Mouse (Mus musculus): ENCODE results near the gene Fgf22. TPM values are rescaled to one million over a fixed set of nuclear protein-coding genes. Genes with fewer than 3 reads are reported as not detected.

Gene Fgf22
- total and polyA plus RNA-seq, 2 experiments: not detected

- TF ChIP-seq POLR2A (IDR thresholded peaks at IDR 0.05; ENCODE audit: extremely low read depth, insufficient read depth, low read length) (no peak), CTCF (IDR thresholded peaks at IDR 0.05; ENCODE audit: low read depth, low read length) (no peak)
- H3K9ac ChIP-seq (ENCODE audit: low read depth, low read length): no peak overlapping the region
- 64% methylated on average over 11 of the region's 11 CpGs for WGBS
- peaks cover 15% of the 10 kb centered on the region for H3K4me1 ChIP-seq (ENCODE audit: control insufficient read depth, insufficient read depth, low read length)
- no peak overlapping the region for H3K4me3 ChIP-seq (ENCODE audit: insufficient read depth, low read depth, low read length)
- no peaks in the 10 kb centered on the region for H3K79me2 ChIP-seq (ENCODE audit: control insufficient read depth, insufficient read depth, low read length)
- H3K27ac ChIP-seq (replicated peaks; ENCODE audit: insufficient read depth, low read depth, low read length): no peak overlapping the region
- no peaks in the 10 kb centered on the region for H3K36me3 ChIP-seq (ENCODE audit: control insufficient read depth, insufficient read depth, low read length)
- DNase-seq (ENCODE audit: extremely low read depth, low read depth, low spot score): no peak
- H3K27me3 ChIP-seq (ENCODE audit: control insufficient read depth, insufficient read depth, low read length): no peaks in the 10 kb centered on the region
These were observed 50.8 kb downstream of the Fgf22 start for GRCm38 (mm10) chr10:79805636-79806035.

GRCm38 (mm10) chr10:79806331-79806730, 51.5 kb downstream of the Fgf22 start:
- Histone ChIP-seq H3K27ac (replicated peaks; ENCODE audit: insufficient read depth, low read depth, low read length) (no peak overlapping the region), H3K4me3 (ENCODE audit: insufficient read depth, low read depth, low read length) (no peak overlapping the region), H3K4me1 (ENCODE audit: control insufficient read depth, insufficient read depth, low read length) (peaks cover 15% of the 10 kb centered on the region), H3K36me3 (ENCODE audit: control insufficient read depth, insufficient read depth, low read length) (no peaks in the 10 kb centered on the region), H3K79me2 (ENCODE audit: control insufficient read depth, insufficient read depth, low read length) (no peaks in the 10 kb centered on the region), H3K9ac (ENCODE audit: low read depth, low read length) (no peak overlapping the region), H3K27me3 (ENCODE audit: control insufficient read depth, insufficient read depth, low read length) (no peaks in the 10 kb centered on the region)
- WGBS: 88% methylated on average over 9 of the region's 9 CpGs
- no peak for DNase-seq (ENCODE audit: extremely low read depth, low read depth, low spot score)
- TF ChIP-seq POLR2A (IDR thresholded peaks at IDR 0.05; ENCODE audit: extremely low read depth, insufficient read depth, low read length) (no peak), CTCF (IDR thresholded peaks at IDR 0.05; ENCODE audit: low read depth, low read length) (no peak)

- H3K9ac ChIP-seq (ENCODE audit: low read depth, low read length): no peak overlapping the region
- 81% methylated on average over 10 of the region's 10 CpGs for WGBS
- H3K4me3 ChIP-seq (ENCODE audit: insufficient read depth, low read depth, low read length): no peak overlapping the region
- peaks cover 10% of the 10 kb centered on the region for H3K4me1 ChIP-seq (ENCODE audit: control insufficient read depth, insufficient read depth, low read length)
- no peaks in the 10 kb centered on the region for H3K79me2 ChIP-seq (ENCODE audit: control insufficient read depth, insufficient read depth, low read length)
- H3K27ac ChIP-seq (replicated peaks; ENCODE audit: insufficient read depth, low read depth, low read length): no peak overlapping the region
- no peak for DNase-seq (ENCODE audit: extremely low read depth, low read depth, low spot score)
- TF ChIP-seq CTCF (IDR thresholded peaks at IDR 0.05; ENCODE audit: low read depth, low read length) (no peak), POLR2A (IDR thresholded peaks at IDR 0.05; ENCODE audit: extremely low read depth, insufficient read depth, low read length) (no peak)
- H3K27me3 ChIP-seq (ENCODE audit: control insufficient read depth, insufficient read depth, low read length): no peaks in the 10 kb centered on the region
- no peaks in the 10 kb centered on the region for H3K36me3 ChIP-seq (ENCODE audit: control insufficient read depth, insufficient read depth, low read length)
These were observed 52.1 kb downstream of the Fgf22 start for GRCm38 (mm10) chr10:79806972-79807371.

GRCm38 (mm10) chr10:79807826-79808225, 53.0 kb downstream of the Fgf22 start:
- H3K4me3 ChIP-seq (ENCODE audit: insufficient read depth, low read depth, low read length): no peak overlapping the region
- TF ChIP-seq POLR2A (IDR thresholded peaks at IDR 0.05; ENCODE audit: extremely low read depth, insufficient read depth, low read length) (no peak), CTCF (IDR thresholded peaks at IDR 0.05; ENCODE audit: low read depth, low read length) (no peak)
- H3K9ac ChIP-seq (ENCODE audit: low read depth, low read length): no peak overlapping the region
- no peaks in the 10 kb centered on the region for H3K27me3 ChIP-seq (ENCODE audit: control insufficient read depth, insufficient read depth, low read length)
- no peaks in the 10 kb centered on the region for H3K79me2 ChIP-seq (ENCODE audit: control insufficient read depth, insufficient read depth, low read length)
- no peak for DNase-seq (ENCODE audit: extremely low read depth, low read depth, low spot score)
- H3K36me3 ChIP-seq (ENCODE audit: control insufficient read depth, insufficient read depth, low read length): no peaks in the 10 kb centered on the region
- H3K27ac ChIP-seq (replicated peaks; ENCODE audit: insufficient read depth, low read depth, low read length): no peak overlapping the region
- peaks cover 4% of the 10 kb centered on the region for H3K4me1 ChIP-seq (ENCODE audit: control insufficient read depth, insufficient read depth, low read length)
- WGBS: 78% methylated on average over 11 of the region's 11 CpGs

Other genes starting within 250 kb of the Fgf22 start
Only the 30 nearest of the 33 such genes appear.
- gene Plpp2, start 221.3 kb upstream of the Fgf22 start, total RNA-seq (2014; rRNA removed): 16.2 and 32.2 TPM in 2 replicates
- gene Plpp2, start 221.3 kb upstream of the Fgf22 start, polyA plus RNA-seq (2012; rRNA removed): 29.9 and 33.7 TPM in 2 replicates
- gene Mier2, start 199.9 kb upstream of the Fgf22 start, total RNA-seq (2014; rRNA removed): 5.9 and 8.2 TPM in 2 replicates
- gene Mier2, start 199.9 kb upstream of the Fgf22 start, polyA plus RNA-seq (2012; rRNA removed): 22.2 and 35.3 TPM in 2 replicates
- not detected in 2 replicates for gene Theg, start 167.7 kb upstream of the Fgf22 start, total RNA-seq (2014; rRNA removed)
- gene Theg, start 167.7 kb upstream of the Fgf22 start, polyA plus RNA-seq (2012; rRNA removed): not detected in 2 replicates
- gene C2cd4c, start 141.1 kb upstream of the Fgf22 start, total RNA-seq (2014; rRNA removed): not detected in 2 replicates
- gene C2cd4c, start 141.1 kb upstream of the Fgf22 start, polyA plus RNA-seq (2012; rRNA removed): 0.06 and 0.10 TPM in 2 replicates
- gene Shc2, start 117.2 kb upstream of the Fgf22 start, total RNA-seq (2014; rRNA removed): 0.07 and 0.09 TPM in 2 replicates
- gene Shc2, start 117.2 kb upstream of the Fgf22 start, polyA plus RNA-seq (2012; rRNA removed): 0.07 and 0.10 TPM in 2 replicates
- not detected in 2 replicates for gene Odf3l2, start 109.3 kb upstream of the Fgf22 start, total RNA-seq (2014; rRNA removed)
- not detected in 2 replicates for gene Odf3l2, start 109.3 kb upstream of the Fgf22 start, polyA plus RNA-seq (2012; rRNA removed)
- gene Madcam1, start 90.5 kb upstream of the Fgf22 start, total RNA-seq (2014; rRNA removed): 0.60 TPM in 1 of 2 replicates, not detected in the other
- gene Madcam1, start 90.5 kb upstream of the Fgf22 start, polyA plus RNA-seq (2012; rRNA removed): not detected in 2 replicates
- 18.2 and 24.4 TPM in 2 replicates for gene Tpgs1, start 85.7 kb upstream of the Fgf22 start, total RNA-seq (2014; rRNA removed)
- 48.5 and 58.9 TPM in 2 replicates for gene Tpgs1, start 85.7 kb upstream of the Fgf22 start, polyA plus RNA-seq (2012; rRNA removed)
- gene Cdc34, start 72.9 kb upstream of the Fgf22 start, total RNA-seq (2014; rRNA removed): 82.1 and 91.1 TPM in 2 replicates
- gene Cdc34, start 72.9 kb upstream of the Fgf22 start, polyA plus RNA-seq (2012; rRNA removed): 215 and 222 TPM in 2 replicates
- gene Gzmm, start 66.1 kb upstream of the Fgf22 start, total RNA-seq (2014; rRNA removed): 0.09 and 0.34 TPM in 2 replicates
- 0.09 and 0.37 TPM in 2 replicates for gene Gzmm, start 66.1 kb upstream of the Fgf22 start, polyA plus RNA-seq (2012; rRNA removed)
- 652 and 839 TPM in 2 replicates for gene Bsg, start 50.6 kb upstream of the Fgf22 start, total RNA-seq (2014; rRNA removed)
- 523 and 643 TPM in 2 replicates for gene Bsg, start 50.6 kb upstream of the Fgf22 start, polyA plus RNA-seq (2012; rRNA removed)
- gene Hcn2, start 38.4 kb upstream of the Fgf22 start, total RNA-seq (2014; rRNA removed): 0.09 and 0.13 TPM in 2 replicates
- 0.45 and 0.67 TPM in 2 replicates for gene Hcn2, start 38.4 kb upstream of the Fgf22 start, polyA plus RNA-seq (2012; rRNA removed)
- gene Polrmt, start 8.5 kb upstream of the Fgf22 start, total RNA-seq (2014; rRNA removed): 7.7 and 12.8 TPM in 2 replicates
- gene Polrmt, start 8.5 kb upstream of the Fgf22 start, polyA plus RNA-seq (2012; rRNA removed): 32.7 and 42.4 TPM in 2 replicates
- gene Rnf126, start 11.9 kb downstream of the Fgf22 start, total RNA-seq (2014; rRNA removed): 7.6 and 11.7 TPM in 2 replicates
- gene Rnf126, start 11.9 kb downstream of the Fgf22 start, polyA plus RNA-seq (2012; rRNA removed): 65.1 and 70.6 TPM in 2 replicates
- 0.09 and 0.27 TPM in 2 replicates for gene Fstl3, start 22.2 kb downstream of the Fgf22 start, total RNA-seq (2014; rRNA removed)
- 0.18 and 0.60 TPM in 2 replicates for gene Fstl3, start 22.2 kb downstream of the Fgf22 start, polyA plus RNA-seq (2012; rRNA removed)
- gene Prss57, start 35.9 kb downstream of the Fgf22 start, total RNA-seq (2014; rRNA removed): not detected in 2 replicates
- not detected in 2 replicates for gene Prss57, start 35.9 kb downstream of the Fgf22 start, polyA plus RNA-seq (2012; rRNA removed)
- gene Palm, start 38.5 kb downstream of the Fgf22 start, total RNA-seq (2014; rRNA removed): 0.81 and 0.92 TPM in 2 replicates
- gene Palm, start 38.5 kb downstream of the Fgf22 start, polyA plus RNA-seq (2012; rRNA removed): 1.9 and 3.0 TPM in 2 replicates
- gene Misp, start 65.9 kb downstream of the Fgf22 start, total RNA-seq (2014; rRNA removed): 0.18 and 0.40 TPM in 2 replicates
- gene Misp, start 65.9 kb downstream of the Fgf22 start, polyA plus RNA-seq (2012; rRNA removed): 0.16 and 0.51 TPM in 2 replicates
- gene Ptbp1, start 99.4 kb downstream of the Fgf22 start, total RNA-seq (2014; rRNA removed): 43.9 and 86.1 TPM in 2 replicates
- gene Ptbp1, start 99.4 kb downstream of the Fgf22 start, polyA plus RNA-seq (2012; rRNA removed): 77.6 and 103 TPM in 2 replicates
- gene Prtn3, start 119.4 kb downstream of the Fgf22 start, total RNA-seq (2014; rRNA removed): 0.40 TPM in 1 of 2 replicates, not detected in the other
- gene Prtn3, start 119.4 kb downstream of the Fgf22 start, polyA plus RNA-seq (2012; rRNA removed): 0.20 and 1.1 TPM in 2 replicates
- gene Plppr3, start 119.6 kb downstream of the Fgf22 start, total RNA-seq (2014; rRNA removed): under 0.01 TPM in 1 of 2 replicates, not detected in the other
- 0.38 and 0.47 TPM in 2 replicates for gene Plppr3, start 119.6 kb downstream of the Fgf22 start, polyA plus RNA-seq (2012; rRNA removed)
- 0.20 TPM in 1 of 2 replicates, not detected in the other for gene Elane, start 131.2 kb downstream of the Fgf22 start, total RNA-seq (2014; rRNA removed)
- gene Elane, start 131.2 kb downstream of the Fgf22 start, polyA plus RNA-seq (2012; rRNA removed): 0.12 and 0.15 TPM in 2 replicates
- gene Cfd, start 135.8 kb downstream of the Fgf22 start, total RNA-seq (2014; rRNA removed): 5.7 and 11.3 TPM in 2 replicates
- 0.37 and 0.98 TPM in 2 replicates for gene Cfd, start 135.8 kb downstream of the Fgf22 start, polyA plus RNA-seq (2012; rRNA removed)
- gene Med16, start 153.8 kb downstream of the Fgf22 start, total RNA-seq (2014; rRNA removed): 5.9 and 8.2 TPM in 2 replicates
- 29.9 and 30.6 TPM in 2 replicates for gene Med16, start 153.8 kb downstream of the Fgf22 start, polyA plus RNA-seq (2012; rRNA removed)
- gene Gm26602, start 155.8 kb downstream of the Fgf22 start, total RNA-seq (2014; rRNA removed): not detected in 2 replicates
- gene Gm26602, start 155.8 kb downstream of the Fgf22 start, polyA plus RNA-seq (2012; rRNA removed): not detected in 2 replicates
- 0.18 and 0.60 TPM in 2 replicates for gene Kiss1r, start 161.9 kb downstream of the Fgf22 start, total RNA-seq (2014; rRNA removed)
- 1.5 and 1.9 TPM in 2 replicates for gene Kiss1r, start 161.9 kb downstream of the Fgf22 start, polyA plus RNA-seq (2012; rRNA removed)
- gene R3hdm4, start 166.1 kb downstream of the Fgf22 start, total RNA-seq (2014; rRNA removed): 12.4 and 15.5 TPM in 2 replicates
- gene R3hdm4, start 166.1 kb downstream of the Fgf22 start, polyA plus RNA-seq (2012; rRNA removed): 78.8 and 80.0 TPM in 2 replicates
- 0.37 and 0.74 TPM in 2 replicates for gene Arid3a, start 172.0 kb downstream of the Fgf22 start, total RNA-seq (2014; rRNA removed)
- 0.69 and 1.7 TPM in 2 replicates for gene Arid3a, start 172.0 kb downstream of the Fgf22 start, polyA plus RNA-seq (2012; rRNA removed)
- gene Wdr18, start 205.1 kb downstream of the Fgf22 start, total RNA-seq (2014; rRNA removed): 24.8 TPM in 2 replicates
- 59.8 and 63.3 TPM in 2 replicates for gene Wdr18, start 205.1 kb downstream of the Fgf22 start, polyA plus RNA-seq (2012; rRNA removed)
- 0.18 TPM in 1 of 2 replicates, not detected in the other for gene Grin3b, start 215.6 kb downstream of the Fgf22 start, total RNA-seq (2014; rRNA removed)
- 0.45 TPM in 2 replicates for gene Grin3b, start 215.6 kb downstream of the Fgf22 start, polyA plus RNA-seq (2012; rRNA removed)

Measured in liver, adult 2 months (tissue).